Mouse (Mus musculus): Measurements from ENCODE around the gene Gm21992. TPM values are rescaled to one million over a fixed set of nuclear protein-coding genes. Genes with fewer than 3 reads are reported as not detected.

Gene Gm21992
- polyA plus RNA-seq, 1 experiment from 2014 or later = 12.9 TPM

DNA sequence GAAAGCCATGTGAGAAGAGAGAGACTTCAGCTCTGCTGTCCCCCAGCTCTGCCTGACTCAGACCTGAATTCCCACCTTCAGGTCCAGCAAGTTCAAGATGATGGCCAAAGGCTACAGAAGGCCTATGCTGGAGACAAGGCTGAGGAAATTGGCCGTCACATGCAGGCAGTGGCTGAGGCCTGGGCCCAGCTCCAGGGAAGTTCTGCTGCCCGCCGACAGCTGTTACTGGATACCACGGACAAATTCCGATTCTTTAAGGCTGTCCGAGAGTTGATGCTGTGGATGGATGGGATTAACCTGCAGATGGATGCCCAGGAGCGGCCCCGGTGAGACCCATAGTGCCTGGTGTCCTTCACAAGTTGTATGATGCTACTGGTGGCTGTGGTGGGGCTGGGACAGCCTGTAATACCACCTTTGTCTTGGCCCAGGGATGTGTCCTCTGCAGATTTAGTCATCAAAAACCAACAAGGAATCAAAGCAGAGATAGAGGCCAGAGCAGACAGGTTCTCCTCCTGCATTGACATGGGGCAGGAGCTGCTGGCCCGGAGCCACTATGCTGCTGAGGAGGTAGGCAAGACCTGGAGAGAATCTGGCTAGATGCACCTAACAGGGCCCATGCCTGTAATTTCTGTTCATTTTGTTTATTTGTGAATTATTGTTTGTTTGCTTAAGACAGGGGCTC, 63.6 kb downstream of the Gm21992 start:
- Histone ChIP-seq H3K4me3 (ENCODE audit: low read depth, low read length) (no peak overlapping the region), H3K36me3 (ENCODE audit: control insufficient read depth, insufficient read depth, low read length) (peaks cover 15% of the 10 kb centered on the region), H3K27ac (ENCODE audit: low read depth, low read length) (no peak overlapping the region), H3K4me2 (no peak overlapping the region), H3K9me3 (ENCODE audit: control insufficient read depth, low read length) (no peaks in the 10 kb centered on the region), H3K9ac (ENCODE audit: low read length) (no peak overlapping the region), H3K27me3 (ENCODE audit: control insufficient read depth, insufficient read depth, low read length) (no peaks in the 10 kb centered on the region), H3K4me1 (ENCODE audit: control insufficient read depth, insufficient read depth, low read length) (no peaks in the 10 kb centered on the region)
- ATAC-seq (ENCODE audit: low FRiP score) (no peak), DNase-seq (ENCODE audit: low spot score, missing footprints) (no peak)
- 89% methylated on average over 9 of the region's 9 CpGs for WGBS

DNA sequence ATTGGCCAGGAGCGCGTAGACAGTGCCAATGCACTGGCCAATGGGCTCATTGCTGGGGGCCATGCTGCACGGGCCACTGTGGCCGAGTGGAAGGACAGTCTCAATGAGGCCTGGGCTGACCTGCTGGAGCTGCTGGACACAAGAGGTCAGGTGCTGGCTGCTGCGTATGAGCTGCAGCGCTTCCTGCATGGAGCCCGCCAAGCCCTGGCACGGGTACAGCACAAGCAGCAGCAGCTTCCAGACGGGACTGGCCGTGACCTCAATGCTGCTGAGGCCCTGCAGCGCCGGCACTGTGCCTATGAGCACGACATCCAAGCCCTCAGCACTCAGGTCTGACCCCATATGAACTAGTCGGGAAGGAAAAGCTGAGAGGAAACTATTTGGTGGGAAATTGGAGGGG, 64.8 kb downstream of the Gm21992 start:
- Histone ChIP-seq H3K27ac (ENCODE audit: low read depth, low read length) (no peak overlapping the region), H3K4me1 (ENCODE audit: control insufficient read depth, insufficient read depth, low read length) (no peaks in the 10 kb centered on the region), H3K4me3 (ENCODE audit: low read depth, low read length) (no peak overlapping the region), H3K9me3 (ENCODE audit: control insufficient read depth, low read length) (no peaks in the 10 kb centered on the region), H3K36me3 (ENCODE audit: control insufficient read depth, insufficient read depth, low read length) (peaks cover 15% of the 10 kb centered on the region), H3K27me3 (ENCODE audit: control insufficient read depth, insufficient read depth, low read length) (no peaks in the 10 kb centered on the region), H3K9ac (ENCODE audit: low read length) (no peak overlapping the region), H3K4me2 (no peak overlapping the region)
- DNase-seq (ENCODE audit: low spot score, missing footprints) (no peak), ATAC-seq (ENCODE audit: low FRiP score) (no peak)
- WGBS = 91% methylated on average over 14 of the region's 14 CpGs

DNA sequence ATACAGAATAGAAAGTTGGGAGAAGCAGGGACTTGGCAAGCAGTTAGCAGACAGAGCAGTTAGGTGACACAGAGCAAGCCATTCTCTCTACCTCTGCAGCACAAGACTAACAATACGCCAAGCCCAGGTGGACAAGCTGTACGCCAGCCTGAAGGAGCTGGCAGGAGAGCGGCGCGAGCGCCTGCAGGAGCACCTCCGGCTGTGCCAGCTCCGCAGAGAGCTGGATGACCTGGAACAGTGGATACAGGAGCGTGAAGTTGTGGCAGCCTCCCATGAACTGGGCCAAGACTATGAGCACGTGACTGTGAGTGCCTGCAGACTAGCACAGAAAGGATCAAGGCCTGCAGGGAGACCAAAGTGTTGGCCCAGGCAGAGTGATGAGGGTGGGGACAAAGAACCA, 65.7 kb downstream of the Gm21992 start:
- no peaks in the 10 kb centered on the region for H3K4me1 ChIP-seq (ENCODE audit: control insufficient read depth, insufficient read depth, low read length)
- DNase-seq (ENCODE audit: low spot score, missing footprints) (no peak), ATAC-seq (ENCODE audit: low FRiP score) (no peak)
- H3K4me3 ChIP-seq (ENCODE audit: low read depth, low read length) = no peak overlapping the region
- WGBS = 94% methylated on average over 10 of the region's 10 CpGs
- no peaks in the 10 kb centered on the region for H3K9me3 ChIP-seq (ENCODE audit: control insufficient read depth, low read length)
- H3K36me3 ChIP-seq (ENCODE audit: control insufficient read depth, insufficient read depth, low read length) = peaks cover 15% of the 10 kb centered on the region
- H3K4me2 ChIP-seq = no peak overlapping the region
- H3K27ac ChIP-seq (ENCODE audit: low read depth, low read length) = no peak overlapping the region
- H3K27me3 ChIP-seq (ENCODE audit: control insufficient read depth, insufficient read depth, low read length) = no peaks in the 10 kb centered on the region
- H3K9ac ChIP-seq (ENCODE audit: low read length) = no peak overlapping the region

DNA sequence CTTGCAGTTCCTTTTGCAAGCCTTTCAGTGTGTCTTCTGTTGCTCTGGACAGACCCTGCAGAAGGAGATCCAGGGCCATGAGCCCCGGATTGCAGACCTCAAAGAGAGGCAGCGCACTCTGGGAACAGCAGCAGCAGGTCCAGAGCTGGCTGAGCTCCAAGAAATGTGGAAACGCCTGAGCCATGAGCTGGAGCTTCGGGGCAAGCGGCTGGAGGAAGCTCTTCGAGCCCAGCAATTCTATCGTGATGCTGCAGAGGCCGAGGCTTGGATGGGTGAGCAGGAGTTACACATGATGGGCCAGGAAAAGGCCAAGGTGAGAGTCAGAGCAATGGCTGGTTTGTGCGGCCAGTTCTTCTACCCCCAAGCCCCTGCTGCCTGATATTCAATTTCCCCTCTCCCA, 66.4 kb downstream of the Gm21992 start:
- H3K36me3 ChIP-seq (ENCODE audit: control insufficient read depth, insufficient read depth, low read length) = peaks cover 14% of the 10 kb centered on the region
- WGBS = 85% methylated on average over 9 of the region's 9 CpGs
- H3K9ac ChIP-seq (ENCODE audit: low read length) = no peak overlapping the region

DNA sequence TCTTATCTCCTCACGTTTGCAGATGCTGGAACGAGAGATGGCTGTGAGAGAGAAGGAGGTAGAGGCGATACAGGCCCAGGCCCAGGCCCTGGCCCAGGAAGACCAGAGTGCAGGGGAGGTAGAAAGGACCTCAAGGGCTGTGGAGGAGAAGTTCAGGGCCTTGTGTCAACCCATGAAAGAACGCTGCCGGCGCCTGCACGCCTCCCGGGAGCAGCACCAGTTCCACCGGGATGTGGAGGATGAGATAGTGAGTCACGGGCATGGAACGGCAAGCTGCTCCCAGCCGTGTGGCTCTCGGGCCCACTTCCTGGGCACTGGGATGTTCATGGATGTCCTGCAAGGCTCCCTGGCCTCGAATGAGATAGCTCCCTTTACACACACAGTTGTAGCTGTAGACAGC, 67.4 kb downstream of the Gm21992 start:
- H3K36me3 ChIP-seq (ENCODE audit: control insufficient read depth, insufficient read depth, low read length) = peaks cover 16% of the 10 kb centered on the region
- no peak overlapping the region for H3K27ac ChIP-seq (ENCODE audit: low read depth, low read length)
- no peaks in the 10 kb centered on the region for H3K27me3 ChIP-seq (ENCODE audit: control insufficient read depth, insufficient read depth, low read length)
- DNase-seq (ENCODE audit: low spot score, missing footprints) (no peak), ATAC-seq (ENCODE audit: low FRiP score) (no peak)
- no peaks in the 10 kb centered on the region for H3K9me3 ChIP-seq (ENCODE audit: control insufficient read depth, low read length)
- 80% methylated on average over 14 of the region's 14 CpGs for WGBS
- no peak overlapping the region for H3K9ac ChIP-seq (ENCODE audit: low read length)
- no peaks in the 10 kb centered on the region for H3K4me1 ChIP-seq (ENCODE audit: control insufficient read depth, insufficient read depth, low read length)
- no peak overlapping the region for H3K4me2 ChIP-seq
- H3K4me3 ChIP-seq (ENCODE audit: low read depth, low read length) = no peak overlapping the region

More for the DNA sequence above, 66.4 kb downstream of the Gm21992 start:
- Histone ChIP-seq H3K4me2 (no peak overlapping the region), H3K4me3 (ENCODE audit: low read depth, low read length) (no peak overlapping the region), H3K9me3 (ENCODE audit: control insufficient read depth, low read length) (no peaks in the 10 kb centered on the region), H3K27me3 (ENCODE audit: control insufficient read depth, insufficient read depth, low read length) (no peaks in the 10 kb centered on the region), H3K4me1 (ENCODE audit: control insufficient read depth, insufficient read depth, low read length) (no peaks in the 10 kb centered on the region), H3K27ac (ENCODE audit: low read depth, low read length) (no peak overlapping the region)
- ATAC-seq (ENCODE audit: low FRiP score) = no peak
- DNase-seq (ENCODE audit: low spot score, missing footprints) = no peak

GRCm38 (mm10) chr19:4743524-4743923, 67.9 kb downstream of the Gm21992 start:
- Histone ChIP-seq H3K36me3 (ENCODE audit: control insufficient read depth, insufficient read depth, low read length) (peaks cover 12% of the 10 kb centered on the region), H3K27ac (ENCODE audit: low read depth, low read length) (no peak overlapping the region), H3K4me2 (no peak overlapping the region), H3K27me3 (ENCODE audit: control insufficient read depth, insufficient read depth, low read length) (no peaks in the 10 kb centered on the region), H3K9ac (ENCODE audit: low read length) (no peak overlapping the region), H3K9me3 (ENCODE audit: control insufficient read depth, low read length) (no peaks in the 10 kb centered on the region), H3K4me1 (ENCODE audit: control insufficient read depth, insufficient read depth, low read length) (no peaks in the 10 kb centered on the region), H3K4me3 (ENCODE audit: low read depth, low read length) (no peak overlapping the region)
- DNase-seq (ENCODE audit: low spot score, missing footprints) (no peak), ATAC-seq (ENCODE audit: low FRiP score) (no peak)
- 43% methylated on average over 5 of the region's 5 CpGs for WGBS

DNA sequence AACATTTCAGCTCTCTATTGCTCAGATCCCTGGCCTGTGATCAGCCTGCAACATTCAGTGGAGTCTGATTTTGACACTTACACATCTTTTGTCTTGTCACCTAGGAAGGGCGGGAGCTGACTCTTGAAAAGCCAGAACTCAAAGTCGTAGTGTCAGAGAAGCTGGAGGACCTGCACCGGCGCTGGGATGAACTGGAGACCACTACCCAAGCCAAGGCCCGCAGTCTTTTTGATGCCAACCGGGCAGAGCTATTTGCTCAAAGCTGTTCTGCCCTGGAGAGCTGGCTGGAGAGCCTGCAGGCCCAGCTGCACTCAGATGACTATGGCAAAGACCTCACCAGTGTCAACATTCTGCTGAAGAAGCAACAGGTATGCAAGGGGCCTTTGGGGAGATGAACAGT, 69.2 kb downstream of the Gm21992 start:
- no peaks in the 10 kb centered on the region for H3K27me3 ChIP-seq (ENCODE audit: control insufficient read depth, insufficient read depth, low read length)
- H3K4me1 ChIP-seq (ENCODE audit: control insufficient read depth, insufficient read depth, low read length) = no peaks in the 10 kb centered on the region
- H3K27ac ChIP-seq (ENCODE audit: low read depth, low read length) = no peak overlapping the region
- ATAC-seq (ENCODE audit: low FRiP score) (no peak), DNase-seq (ENCODE audit: low spot score, missing footprints) (no peak)
- H3K4me2 ChIP-seq = no peak overlapping the region
- no peaks in the 10 kb centered on the region for H3K9me3 ChIP-seq (ENCODE audit: control insufficient read depth, low read length)
- no peak overlapping the region for H3K9ac ChIP-seq (ENCODE audit: low read length)
- peaks cover 17% of the 10 kb centered on the region for H3K36me3 ChIP-seq (ENCODE audit: control insufficient read depth, insufficient read depth, low read length)
- H3K4me3 ChIP-seq (ENCODE audit: low read depth, low read length) = no peak overlapping the region
- 91% methylated on average over 6 of the region's 6 CpGs for WGBS

- Histone ChIP-seq H3K4me2 (no peak overlapping the region), H3K27ac (ENCODE audit: low read depth, low read length) (no peak overlapping the region), H3K4me1 (ENCODE audit: control insufficient read depth, insufficient read depth, low read length) (no peaks in the 10 kb centered on the region), H3K9ac (ENCODE audit: low read length) (no peak overlapping the region), H3K4me3 (ENCODE audit: low read depth, low read length) (no peak overlapping the region), H3K36me3 (ENCODE audit: control insufficient read depth, insufficient read depth, low read length) (peaks cover 15% of the 10 kb centered on the region), H3K27me3 (ENCODE audit: control insufficient read depth, insufficient read depth, low read length) (no peaks in the 10 kb centered on the region), H3K9me3 (ENCODE audit: control insufficient read depth, low read length) (no peaks in the 10 kb centered on the region)
- WGBS = 87% methylated on average over 10 of the region's 10 CpGs
- ATAC-seq (ENCODE audit: low FRiP score) (no peak), DNase-seq (ENCODE audit: low spot score, missing footprints) (no peak)
These were observed 69.9 kb downstream of the Gm21992 start for GRCm38 (mm10) chr19:4741482-4741881.

DNA sequence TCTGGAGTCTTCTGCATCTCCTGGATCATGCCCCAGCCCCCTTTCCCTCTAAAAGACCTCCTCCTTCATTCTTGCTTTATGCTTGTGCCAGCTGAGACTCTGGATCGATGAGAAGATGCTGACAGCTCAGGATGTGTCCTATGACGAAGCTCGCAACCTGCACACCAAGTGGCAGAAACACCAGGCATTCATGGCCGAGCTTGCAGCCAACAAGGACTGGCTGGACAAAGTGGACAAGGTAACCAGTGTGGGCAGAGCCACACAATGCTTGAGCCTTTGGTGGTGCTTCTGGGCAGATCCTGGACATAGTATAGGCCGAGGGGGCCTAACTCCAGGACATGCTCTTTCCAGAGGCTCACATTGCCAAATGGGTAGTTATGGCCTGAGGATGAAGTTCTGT, 71.7 kb downstream of the Gm21992 start:
- H3K4me1 ChIP-seq (ENCODE audit: control insufficient read depth, insufficient read depth, low read length) = no peaks in the 10 kb centered on the region
- no peak for DNase-seq (ENCODE audit: low spot score, missing footprints)
- H3K27ac ChIP-seq (ENCODE audit: low read depth, low read length) = no peak overlapping the region
- no peaks in the 10 kb centered on the region for H3K9me3 ChIP-seq (ENCODE audit: control insufficient read depth, low read length)
- no peaks in the 10 kb centered on the region for H3K27me3 ChIP-seq (ENCODE audit: control insufficient read depth, insufficient read depth, low read length)
- no peak overlapping the region for H3K4me3 ChIP-seq (ENCODE audit: low read depth, low read length)
- H3K36me3 ChIP-seq (ENCODE audit: control insufficient read depth, insufficient read depth, low read length) = peaks cover 10% of the 10 kb centered on the region
- no peak overlapping the region for H3K4me2 ChIP-seq
- no peak overlapping the region for H3K9ac ChIP-seq (ENCODE audit: low read length)
- no peak for ATAC-seq (ENCODE audit: low FRiP score)
- WGBS = 91% methylated on average over 5 of the region's 5 CpGs
